Mouse (Mus musculus): ENCODE results near the gene March10. TPM values are rescaled to one million over a fixed set of nuclear protein-coding genes. Genes with fewer than 3 reads are reported as not detected.

Gene March10
- polyA plus RNA-seq (2012; rRNA removed), result 471 and 483 TPM in 2 replicates

- Histone ChIP-seq H3K27me3 (ENCODE audit: control insufficient read depth, insufficient read depth, low read length) (no peaks in the 10 kb centered on the region), H3K27ac (ENCODE audit: control insufficient read depth, insufficient read depth, low read depth, low read length) (peak within 1 kb of the TSS; percentile 86), H3K4me3 (ENCODE audit: control insufficient read depth, low read depth, low read length) (peak within 1 kb of the TSS; percentile 94), H3K4me1 (ENCODE audit: control insufficient read depth, insufficient read depth, low read length) (peaks cover 12% of the 10 kb centered on the region), H3K36me3 (ENCODE audit: control insufficient read depth, insufficient read depth, low read length) (no peaks in the 10 kb centered on the region)
- TF ChIP-seq CTCF (IDR thresholded peaks at IDR 0.05; ENCODE audit: control insufficient read depth, insufficient read depth, insufficient replicate concordance, low read depth, low read length) (no peak), POLR2A (IDR thresholded peaks at IDR 0.05; ENCODE audit: control insufficient read depth, low read depth, low read length) (no peak; the same call in none of the 2 replicates)
These were observed at the start of gene March10 for GRCm38 (mm10) chr11:105456497-105456907. Gene March10 (minus strand): TSS chr11:105456735.

- Histone ChIP-seq H3K36me3 (ENCODE audit: control insufficient read depth, insufficient read depth, low read length) (no peaks in the 10 kb centered on the region), H3K27ac (ENCODE audit: control insufficient read depth, insufficient read depth, low read depth, low read length) (no peak overlapping the region), H3K4me1 (ENCODE audit: control insufficient read depth, insufficient read depth, low read length) (no peaks in the 10 kb centered on the region; the same call in none of the 2 replicates), H3K27me3 (ENCODE audit: control insufficient read depth, insufficient read depth, low read length) (no peaks in the 10 kb centered on the region), H3K4me3 (ENCODE audit: control insufficient read depth, low read depth, low read length) (no peak overlapping the region)
- TF ChIP-seq POLR2A (IDR thresholded peaks at IDR 0.05; ENCODE audit: control insufficient read depth, low read depth, low read length), result no peak
- no peak for TF ChIP-seq CTCF (IDR thresholded peaks at IDR 0.05; ENCODE audit: control insufficient read depth, insufficient read depth, insufficient replicate concordance, low read depth, low read length)
These were observed 49.8 kb upstream of the March10 start for GRCm38 (mm10) chr11:105506322-105506721.

- Histone ChIP-seq H3K36me3 (ENCODE audit: control insufficient read depth, insufficient read depth, low read length) (no peaks in the 10 kb centered on the region), H3K27me3 (ENCODE audit: control insufficient read depth, insufficient read depth, low read length) (no peaks in the 10 kb centered on the region), H3K4me1 (ENCODE audit: control insufficient read depth, insufficient read depth, low read length) (no peaks in the 10 kb centered on the region; the same call in none of the 2 replicates), H3K27ac (ENCODE audit: control insufficient read depth, insufficient read depth, low read depth, low read length) (no peak overlapping the region), H3K4me3 (ENCODE audit: control insufficient read depth, low read depth, low read length) (no peak overlapping the region)
- TF ChIP-seq POLR2A (IDR thresholded peaks at IDR 0.05; ENCODE audit: control insufficient read depth, low read depth, low read length) (no peak), CTCF (IDR thresholded peaks at IDR 0.05; ENCODE audit: control insufficient read depth, insufficient read depth, insufficient replicate concordance, low read depth, low read length) (no peak)
These were observed 48.5 kb upstream of the March10 start for GRCm38 (mm10) chr11:105505038-105505437.

GRCm38 (mm10) chr11:105502311-105502710, 45.8 kb upstream of the March10 start:
- Histone ChIP-seq H3K36me3 (ENCODE audit: control insufficient read depth, insufficient read depth, low read length) (no peaks in the 10 kb centered on the region), H3K4me1 (ENCODE audit: control insufficient read depth, insufficient read depth, low read length) (no peaks in the 10 kb centered on the region), H3K27ac (ENCODE audit: control insufficient read depth, insufficient read depth, low read depth, low read length) (no peak overlapping the region), H3K27me3 (ENCODE audit: control insufficient read depth, insufficient read depth, low read length) (no peaks in the 10 kb centered on the region), H3K4me3 (ENCODE audit: control insufficient read depth, low read depth, low read length) (no peak overlapping the region)
- TF ChIP-seq CTCF (IDR thresholded peaks at IDR 0.05; ENCODE audit: control insufficient read depth, insufficient read depth, insufficient replicate concordance, low read depth, low read length), result no peak
- no peak for TF ChIP-seq POLR2A (IDR thresholded peaks at IDR 0.05; ENCODE audit: control insufficient read depth, low read depth, low read length)

- Histone ChIP-seq H3K27ac (ENCODE audit: control insufficient read depth, insufficient read depth, low read depth, low read length) (no peak overlapping the region), H3K4me1 (ENCODE audit: control insufficient read depth, insufficient read depth, low read length) (no peaks in the 10 kb centered on the region), H3K27me3 (ENCODE audit: control insufficient read depth, insufficient read depth, low read length) (no peaks in the 10 kb centered on the region), H3K36me3 (ENCODE audit: control insufficient read depth, insufficient read depth, low read length) (no peaks in the 10 kb centered on the region), H3K4me3 (ENCODE audit: control insufficient read depth, low read depth, low read length) (no peak overlapping the region)
- TF ChIP-seq POLR2A (IDR thresholded peaks at IDR 0.05; ENCODE audit: control insufficient read depth, low read depth, low read length) (no peak), CTCF (IDR thresholded peaks at IDR 0.05; ENCODE audit: control insufficient read depth, insufficient read depth, insufficient replicate concordance, low read depth, low read length) (no peak)
These were observed 41.0 kb upstream of the March10 start for GRCm38 (mm10) chr11:105497505-105497904.

- H3K36me3 ChIP-seq (ENCODE audit: control insufficient read depth, insufficient read depth, low read length), result no peaks in the 10 kb centered on the region
- TF ChIP-seq POLR2A (IDR thresholded peaks at IDR 0.05; ENCODE audit: control insufficient read depth, low read depth, low read length) (no peak), CTCF (IDR thresholded peaks at IDR 0.05; ENCODE audit: control insufficient read depth, insufficient read depth, insufficient replicate concordance, low read depth, low read length) (no peak)
- no peak overlapping the region for H3K4me3 ChIP-seq (ENCODE audit: control insufficient read depth, low read depth, low read length)
- no peak overlapping the region for H3K27ac ChIP-seq (ENCODE audit: control insufficient read depth, insufficient read depth, low read depth, low read length)
- H3K27me3 ChIP-seq (ENCODE audit: control insufficient read depth, insufficient read depth, low read length), result no peaks in the 10 kb centered on the region
- no peaks in the 10 kb centered on the region for H3K4me1 ChIP-seq (ENCODE audit: control insufficient read depth, insufficient read depth, low read length)
These were observed 40.1 kb upstream of the March10 start for GRCm38 (mm10) chr11:105496665-105497064.

- no peaks in the 10 kb centered on the region for H3K36me3 ChIP-seq (ENCODE audit: control insufficient read depth, insufficient read depth, low read length)
- H3K4me3 ChIP-seq (ENCODE audit: control insufficient read depth, low read depth, low read length), result no peak overlapping the region
- TF ChIP-seq CTCF (IDR thresholded peaks at IDR 0.05; ENCODE audit: control insufficient read depth, insufficient read depth, insufficient replicate concordance, low read depth, low read length), result no peak
- TF ChIP-seq POLR2A (IDR thresholded peaks at IDR 0.05; ENCODE audit: control insufficient read depth, low read depth, low read length), result no peak
- no peaks in the 10 kb centered on the region for H3K27me3 ChIP-seq (ENCODE audit: control insufficient read depth, insufficient read depth, low read length)
- H3K4me1 ChIP-seq (ENCODE audit: control insufficient read depth, insufficient read depth, low read length), result no peaks in the 10 kb centered on the region
- no peak overlapping the region for H3K27ac ChIP-seq (ENCODE audit: control insufficient read depth, insufficient read depth, low read depth, low read length)
These were observed 39.2 kb upstream of the March10 start for GRCm38 (mm10) chr11:105495591-105496270.

All from testis, adult 2 months (tissue).